Mouse (Mus musculus) intestine, postnatal 0 days (tissue): ENCODE results near the gene Olfr1446. TPM values are rescaled to one million over a fixed set of nuclear protein-coding genes. Genes with fewer than 3 reads are reported as not detected.

ENCODE experiments used
- ATAC-seq: fragments of 200-750 bp; cut with Nextera tagmentation; 2 replicates; pipeline ENCODE4 v1.8.0; 2017; ENCODE audit warnings: mild to moderate bottlenecking, moderate TSS enrichment, moderate library complexity
- H3K27ac ChIP-seq: fragments of 300-500 bp; sonication (generic); 2 replicates; pipeline ENCODE4 v1.5.1; 2014; ENCODE audit warnings: mild to moderate bottlenecking, low read depth, low read length, moderate library complexity
- H3K27me3 ChIP-seq: fragments of 300-500 bp; sonication (generic); replicated peaks from 2 replicates; pipeline ENCODE4 v1.6.1; 2014; ENCODE audit warnings: low read length, mixed read lengths; ENCODE audit not compliant: control insufficient read depth, insufficient read depth
- H3K36me3 ChIP-seq: fragments of 300-500 bp; sonication (generic); 2 replicates; pipeline ENCODE4 v1.6.1; 2014; ENCODE audit warnings: mild to moderate bottlenecking, moderate library complexity; ENCODE audit not compliant: control insufficient read depth, insufficient read depth
- H3K4me1 ChIP-seq: fragments of 300-500 bp; sonication (generic); replicated peaks from 2 replicates; pipeline ENCODE4 v1.6.1; 2014; ENCODE audit warnings: antibody characterized with exemption, low read length, mixed read lengths; ENCODE audit not compliant: control insufficient read depth, insufficient read depth
- H3K4me2 ChIP-seq: fragments of 300-500 bp; sonication (generic); replicated peaks from 2 replicates; pipeline ENCODE4 v1.6.1; 2014; ENCODE audit warnings: low read depth, mild to moderate bottlenecking, moderate library complexity
- H3K4me3 ChIP-seq: fragments of 300-500 bp; sonication (generic); 2 replicates; pipeline ENCODE4 v1.5.1; 2014; ENCODE audit warnings: low read depth, low read length
- H3K9ac ChIP-seq: fragments of 300-500 bp; sonication (generic); 2 replicates; pipeline ENCODE4 v1.6.1; 2014; ENCODE audit warnings: mild to moderate bottlenecking, low read depth, low read length
- H3K9me3 ChIP-seq: fragments of 300-500 bp; sonication (generic); 2 replicates; pipeline ENCODE4 v1.6.1; 2016; ENCODE audit warnings: mixed run types; ENCODE audit not compliant: control insufficient read depth
- CTCF ChIP-seq: sonication (generic); IDR thresholded peaks from 2 replicates; pipeline ENCODE4 v1.5.1; 2016; ENCODE audit warnings: low read depth, mild to moderate bottlenecking, control low read depth, antibody characterized with exemption, moderate library complexity
- WGBS: fragments of 180-500 bp; shearing (Covaris S2); extraction: QIAGEN DNeasy Blood & Tissue Kit; methylation state at CpG from one replicate; pipeline ENCODE4 v1.1.7; 2014; 5-methylcytosine and 5-hydroxymethylcytosine counted together
- polyA plus RNA-seq: library from polyadenylated mRNA; unstranded; fragments of >200 nt; fragmentation: Nextera tagmentation; extraction: Ambion mirVana; gene quantifications from 2 replicates; pipeline ENCODE4 v1.2.1, GENCODE M21; 2015

Gene Olfr1446
- polyA plus RNA-seq, 1 experiment from 2014 or later, result not detected

- no peak overlapping the region for H3K27ac ChIP-seq
- H3K27me3 ChIP-seq, result no peaks in the 10 kb centered on the region
- H3K4me2 ChIP-seq, result no peak overlapping the region
- TF ChIP-seq CTCF, result no peak
- 85% methylated on average over 1 of the region's 1 CpGs for WGBS
- no peak overlapping the region for H3K9ac ChIP-seq
- no peaks in the 10 kb centered on the region for H3K36me3 ChIP-seq
- H3K9me3 ChIP-seq, result no peaks in the 10 kb centered on the region
- no peaks in the 10 kb centered on the region for H3K4me1 ChIP-seq
- H3K4me3 ChIP-seq, result no peak overlapping the region
- ATAC-seq, result no peak
These were observed 54.8 kb downstream of the Olfr1446 start for GRCm38 (mm10) chr19:12838507-12838906.

Other genes starting within 250 kb of the Olfr1446 start
- not detected in 2 replicates for gene Olfr1442, start 223.1 kb downstream of the Olfr1446 start, polyA plus RNA-seq
- gene Olfr1443, start 215.4 kb downstream of the Olfr1446 start, polyA plus RNA-seq, result not detected in 2 replicates
- 0.55 and 0.59 TPM in 2 replicates for gene Keg1, start 197.7 kb downstream of the Olfr1446 start, polyA plus RNA-seq
- gene Cntf, start 127.9 kb downstream of the Olfr1446 start, polyA plus RNA-seq, result 0.93 and 1.1 TPM in 2 replicates
- gene Zfp91, start 97.4 kb downstream of the Olfr1446 start, polyA plus RNA-seq, result 13.6 and 15.1 TPM in 2 replicates
- gene Lpxn, start 97.3 kb downstream of the Olfr1446 start, polyA plus RNA-seq, result 1.7 and 1.9 TPM in 2 replicates
- gene Gm5244, start 46.8 kb downstream of the Olfr1446 start, polyA plus RNA-seq, result not detected in 2 replicates
- not detected in 2 replicates for gene Olfr1444, start 36.2 kb downstream of the Olfr1446 start, polyA plus RNA-seq
- gene Olfr1445, start 9.7 kb downstream of the Olfr1446 start, polyA plus RNA-seq, result not detected in 2 replicates
- gene Olfr1447, start 10.2 kb upstream of the Olfr1446 start, polyA plus RNA-seq, result not detected in 2 replicates
- not detected in 2 replicates for gene Olfr1448, start 30.9 kb upstream of the Olfr1446 start, polyA plus RNA-seq
- not detected in 2 replicates for gene Olfr1449, start 37.3 kb upstream of the Olfr1446 start, polyA plus RNA-seq
- gene Olfr1450, start 56.7 kb upstream of the Olfr1446 start, polyA plus RNA-seq, result not detected in 2 replicates
- gene Olfr1451, start 101.5 kb upstream of the Olfr1446 start, polyA plus RNA-seq, result not detected in 2 replicates
- not detected in 2 replicates for gene Olfr1453, start 134.8 kb upstream of the Olfr1446 start, polyA plus RNA-seq
- not detected in 2 replicates for gene Olfr1454, start 167.1 kb upstream of the Olfr1446 start, polyA plus RNA-seq
- gene Olfr1457, start 204.4 kb upstream of the Olfr1446 start, polyA plus RNA-seq, result not detected in 2 replicates
- not detected in 2 replicates for gene Olfr1458, start 213.3 kb upstream of the Olfr1446 start, polyA plus RNA-seq